Mouse (Mus musculus) retina, postnatal 7 days (tissue): ENCODE results near the gene Gm6020.
"Not testable (repeated sequence)": the region's sequence is repeated elsewhere in the genome, so short reads cannot be mapped to it uniquely, and the experiment has no call there.

Source experiments
- DNase-seq: peaks from one replicate; pipeline ENCODE4 v3.0.0-alpha.2; 2012; ENCODE audit warnings: low read depth, low spot score

Gene Gm6020

DNA sequence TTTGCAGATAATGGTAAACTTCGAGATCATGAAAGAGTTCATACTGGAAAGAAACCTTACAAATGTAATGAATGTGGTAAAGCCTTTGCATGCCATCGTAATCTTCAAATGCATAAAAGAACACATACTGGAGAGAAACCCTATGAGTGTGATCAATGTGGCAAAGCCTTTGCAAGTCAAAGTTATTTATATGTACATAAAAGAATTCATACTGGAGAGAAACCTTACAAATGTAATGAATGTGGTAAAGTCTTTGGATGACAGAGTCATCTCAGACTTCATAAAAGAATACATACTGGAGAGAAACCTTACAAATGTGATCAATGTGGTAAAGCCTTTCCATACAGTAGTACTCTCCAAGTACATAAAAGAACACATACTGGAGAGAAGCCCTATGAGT, at the start of gene Gm6020:
Gene Gm6020, plus strand, starts transcription at position 301 of the 400 bp plus-strand sequence.
- DNase-seq: not testable (repeated sequence)

DNA sequence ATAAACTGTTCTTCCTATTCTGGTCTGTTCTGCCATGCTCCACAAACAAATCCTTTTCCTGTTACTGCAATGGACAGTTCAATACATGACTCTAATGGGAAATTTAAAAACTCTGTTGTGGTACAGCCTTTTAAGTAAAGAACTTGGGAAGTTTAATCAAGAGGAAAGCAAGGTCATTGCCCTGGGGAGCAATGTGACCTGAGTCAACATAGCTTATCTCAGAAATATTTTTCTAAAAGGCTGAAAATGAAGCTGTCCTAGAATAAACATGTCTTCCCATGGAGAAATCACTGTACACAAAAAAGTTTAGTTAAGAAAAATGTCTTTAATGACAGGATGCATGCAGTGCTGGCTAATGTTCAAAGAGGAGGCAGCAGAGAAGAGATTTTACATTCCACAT, 45.0 kb upstream of the Gm6020 start:
- DNase-seq: no peak

DNA sequence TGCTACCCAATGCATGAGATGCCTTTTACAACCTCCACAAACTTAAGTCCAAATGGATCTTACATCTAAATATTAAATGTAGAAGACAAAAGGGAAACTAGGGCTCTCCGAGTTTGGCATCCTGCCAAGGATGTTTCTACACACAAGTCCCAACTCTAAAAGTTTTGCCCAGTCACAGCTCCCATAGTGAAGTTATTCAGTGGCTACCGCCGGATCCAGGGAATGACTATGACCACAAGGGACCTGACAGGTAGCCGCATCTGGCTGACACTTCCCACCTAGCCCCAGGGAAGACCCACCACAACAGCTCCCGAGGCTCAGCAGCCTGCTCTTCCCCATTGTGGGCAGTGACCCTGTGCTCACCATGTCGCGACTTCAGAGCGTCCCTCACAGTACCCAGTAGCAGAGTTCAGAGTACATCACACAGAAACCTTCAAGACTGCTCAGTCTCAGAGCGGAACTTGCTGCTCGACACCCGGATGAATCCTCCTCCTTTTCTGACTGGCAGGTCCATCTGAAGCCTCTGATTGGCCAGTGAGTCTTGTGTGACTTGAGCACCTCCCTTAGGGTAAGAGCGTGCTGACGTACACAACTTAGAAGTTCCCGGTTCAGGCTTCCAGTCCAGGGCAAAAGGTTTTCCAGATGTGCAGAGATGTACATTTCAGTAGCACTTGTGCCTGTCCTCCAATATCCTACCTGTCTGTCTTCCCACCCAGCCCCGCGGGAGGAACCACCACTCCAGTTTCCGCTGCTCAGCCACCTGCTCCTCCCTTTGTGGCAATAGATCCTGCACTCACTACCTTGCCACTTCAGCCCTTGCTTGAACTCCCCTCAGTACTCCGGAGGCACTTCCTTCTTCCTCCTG, 43.1 kb upstream of the Gm6020 start, which contains the start of gene Zfp950:
Gene Zfp950, minus strand, starts transcription at position 499 of the 865 bp plus-strand sequence.
- DNase-seq: peak; percentile 61

GRCm38 (mm10) chr19:61141299-61141698, 42.4 kb upstream of the Gm6020 start:
- DNase-seq: no peak

DNA sequence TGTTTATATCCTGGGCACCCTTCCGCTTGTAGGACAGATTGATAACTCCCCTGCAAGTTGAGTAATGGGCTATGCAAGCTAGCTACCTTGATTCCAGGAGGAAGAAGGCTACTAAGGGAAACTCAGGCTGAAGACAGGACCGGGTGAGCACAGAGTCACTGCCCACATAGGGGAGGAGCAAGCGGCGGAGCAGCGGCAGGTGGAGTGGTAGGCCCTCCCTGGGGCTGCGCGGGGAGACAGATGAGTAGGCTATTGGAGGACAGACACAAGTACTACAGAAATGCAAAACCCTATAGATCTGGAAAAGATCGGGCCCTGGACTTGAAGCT, 32.4 kb upstream of the Gm6020 start:
- no peak for DNase-seq

DNA sequence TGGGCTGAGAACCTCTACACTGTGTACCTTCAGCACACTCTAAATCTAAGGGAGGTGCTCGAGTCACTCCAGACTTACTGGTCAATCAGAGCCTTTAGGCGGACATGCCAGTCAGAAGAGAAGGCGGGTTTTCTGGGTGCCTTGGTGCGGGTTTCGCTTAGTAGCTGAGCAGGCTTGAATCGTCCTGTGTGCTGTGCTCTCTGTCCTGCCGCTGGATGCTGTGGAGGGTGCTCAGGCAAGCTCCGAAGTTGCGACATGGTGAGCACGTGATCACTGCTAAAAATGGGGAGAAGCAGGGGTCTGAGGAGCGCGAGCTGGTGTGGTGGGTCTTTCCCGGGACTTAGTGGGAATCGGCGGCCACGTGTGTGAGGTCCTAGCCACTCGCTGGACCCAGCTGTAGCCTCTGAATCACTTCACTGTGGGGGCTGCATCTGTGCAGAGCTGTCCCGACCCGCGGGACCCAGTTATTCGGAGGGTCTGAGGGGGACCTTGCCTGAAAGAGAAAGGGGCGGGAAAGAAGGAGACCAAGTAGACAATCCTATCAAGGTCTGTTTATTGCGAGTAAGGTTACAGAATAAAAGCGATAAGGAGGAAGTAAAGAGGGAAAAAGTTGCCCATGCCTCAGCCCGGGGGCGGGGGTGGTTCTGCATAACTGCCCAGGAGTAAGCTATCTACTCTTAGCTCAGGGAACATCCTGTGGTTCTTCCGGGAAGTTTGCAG, 31.8 kb upstream of the Gm6020 start:
- DNase-seq: no peak

- DNase-seq: no peak
Measured at GRCm38 (mm10) chr19:61175756-61176324, 7.8 kb upstream of the Gm6020 start, which contains the start of gene Gm7102. Gene Gm7102, minus strand, starts transcription at chr19:61176309.

GRCm38 (mm10) chr19:61199316-61199715, 15.6 kb downstream of the Gm6020 start:
- DNase-seq: peak; percentile 56

DNA sequence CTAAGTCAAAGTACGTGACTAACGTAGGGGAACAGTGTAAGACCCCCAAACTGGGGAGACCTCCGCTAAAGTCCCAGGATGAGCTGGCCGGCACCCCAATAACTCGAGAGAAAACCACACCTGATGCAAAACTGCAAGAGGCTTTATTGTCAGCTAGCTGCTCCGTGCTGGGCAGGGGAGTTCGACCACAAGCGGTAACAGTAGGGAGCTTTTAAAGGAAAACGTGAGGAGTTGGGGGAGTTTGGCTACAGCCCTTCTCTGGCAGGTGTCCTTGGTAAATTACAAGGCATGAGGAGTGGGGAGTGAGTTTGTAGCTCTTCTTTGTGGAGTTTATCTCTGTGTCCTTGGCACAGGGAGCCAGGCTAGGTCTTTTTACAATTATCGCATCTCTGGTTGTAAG, 16.1 kb downstream of the Gm6020 start:
- no peak for DNase-seq

DNA sequence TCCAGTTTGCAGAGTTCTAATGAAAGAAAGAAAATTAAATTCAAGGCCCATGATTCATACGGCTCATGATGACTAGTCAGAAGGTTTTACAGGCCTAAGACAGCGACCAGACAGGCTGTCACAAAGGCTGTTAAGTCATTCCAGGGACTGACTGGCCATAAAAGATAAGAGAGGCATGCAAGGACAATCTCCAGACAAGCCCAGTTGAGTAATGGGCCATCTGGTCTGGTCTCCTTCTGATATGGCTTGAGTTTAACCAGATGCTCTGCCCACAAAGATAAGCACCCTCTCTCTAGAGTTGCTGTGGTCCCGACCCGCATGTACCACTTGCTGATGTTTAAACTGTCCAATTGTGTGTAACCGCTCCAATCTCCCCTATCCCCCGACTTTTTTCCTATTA, 23.8 kb downstream of the Gm6020 start:
- DNase-seq: not testable (repeated sequence)

DNA sequence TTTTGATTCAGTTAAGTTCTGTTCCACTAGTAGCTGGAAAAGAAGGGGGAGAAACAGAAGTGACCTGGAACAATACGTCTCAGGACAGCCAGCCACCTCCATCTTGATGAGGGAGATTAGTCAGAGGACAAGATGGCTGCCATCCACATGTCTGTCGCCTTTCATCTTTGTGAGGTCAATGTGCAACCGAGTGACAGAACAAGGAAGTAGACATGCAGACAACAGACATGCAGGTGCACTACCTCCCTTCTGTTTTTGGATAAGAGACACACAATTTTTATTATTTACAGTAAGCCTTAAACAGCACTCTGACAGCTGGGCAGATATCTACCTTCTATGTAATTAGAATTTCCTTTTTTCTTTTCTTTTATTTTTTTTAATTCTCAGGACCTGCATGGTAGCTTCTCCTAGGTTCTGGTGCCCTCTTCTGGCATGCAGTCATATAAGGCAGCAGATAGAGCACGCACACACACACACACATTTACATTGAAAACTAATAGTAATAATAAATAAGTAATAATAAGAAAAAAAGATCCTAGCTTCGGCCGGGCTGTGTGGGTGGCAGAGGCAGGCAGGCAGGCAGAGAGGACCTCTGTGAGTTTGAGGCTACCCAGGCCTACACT, 40.1 kb downstream of the Gm6020 start:
- DNase-seq: peak; percentile 4

DNA sequence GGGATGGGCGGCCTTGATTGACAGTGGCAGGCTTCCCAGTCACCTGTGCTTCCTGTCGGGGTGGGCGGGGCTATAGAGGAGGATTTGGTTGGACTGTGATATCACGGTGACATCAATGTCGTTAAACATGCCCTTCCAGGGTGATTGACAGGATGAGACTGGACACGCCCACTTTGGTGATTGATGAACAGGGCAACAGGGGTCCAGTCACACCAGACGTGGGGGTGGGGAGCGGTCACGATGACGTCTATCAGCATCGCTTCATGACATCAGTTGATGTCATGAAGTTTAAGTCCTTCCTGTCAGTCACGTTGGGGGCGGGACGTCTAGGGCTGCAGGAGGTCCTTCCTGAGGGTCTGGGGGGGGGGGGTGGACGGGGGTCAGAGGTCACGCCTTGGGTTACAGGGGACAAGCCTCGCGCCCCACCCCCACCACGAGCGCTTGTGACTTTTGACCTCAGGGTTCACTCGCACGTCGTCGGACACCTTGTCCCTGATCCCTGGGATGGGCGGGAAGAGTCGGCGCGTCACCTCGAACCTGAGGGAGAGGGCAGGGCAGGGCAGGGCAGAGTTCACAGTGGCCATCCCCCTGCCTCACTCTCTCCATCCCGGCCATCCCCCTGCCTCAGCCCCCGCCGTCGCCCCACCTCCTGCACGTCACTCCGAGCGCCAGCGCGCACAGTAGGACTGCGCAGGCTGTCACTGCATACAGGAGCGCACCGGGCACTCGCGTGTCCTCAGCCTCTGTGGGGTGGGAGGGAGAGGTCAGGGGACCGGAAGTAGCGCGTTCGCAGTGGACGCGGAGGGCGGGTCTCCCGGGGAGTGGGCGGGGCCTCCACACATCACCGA, 41.2 kb downstream of the Gm6020 start:
- DNase-seq: no peak

DNA sequence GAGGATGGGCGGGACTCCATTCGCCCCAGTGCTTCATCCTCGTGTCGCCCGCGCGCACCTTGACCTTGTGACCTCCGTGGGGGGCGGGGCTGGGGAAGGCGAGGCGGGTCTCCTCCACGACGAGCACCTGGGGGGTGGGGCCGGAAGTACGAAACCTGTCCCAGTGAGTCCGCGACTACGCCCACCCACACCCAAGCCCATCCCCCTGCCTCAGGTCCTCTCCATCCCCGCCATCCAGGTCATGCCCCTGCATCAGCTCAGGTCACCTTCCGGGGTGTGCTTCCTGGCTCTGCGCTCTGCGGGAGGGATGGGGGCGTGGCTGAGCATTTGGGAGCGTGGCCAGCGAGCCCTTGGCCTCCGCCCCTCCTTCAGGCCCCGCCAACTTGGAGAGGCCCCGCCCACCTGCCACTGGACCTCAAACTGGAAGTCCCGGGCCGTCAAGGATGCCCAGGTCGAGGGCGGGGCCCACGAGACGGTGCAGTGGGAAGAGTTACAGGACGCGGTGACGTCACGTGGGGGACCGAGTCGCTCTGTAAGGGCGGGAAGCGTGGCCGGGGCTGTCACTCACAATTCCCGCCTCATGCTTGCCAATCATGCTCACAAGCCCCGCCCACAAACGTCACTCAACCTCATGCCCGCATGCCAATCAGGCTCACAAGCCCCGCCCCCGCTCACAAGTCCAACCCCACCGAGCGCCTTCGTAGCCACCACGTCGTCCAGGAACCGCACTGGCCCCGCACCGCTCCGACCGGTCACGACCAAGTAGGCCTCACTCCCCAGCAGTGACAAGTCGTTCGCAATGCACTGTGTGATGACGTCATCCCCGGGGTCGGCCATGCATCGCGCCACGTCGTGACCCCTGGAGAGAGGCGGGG, 42.1 kb downstream of the Gm6020 start:
- peak; percentile 87 for DNase-seq

GRCm38 (mm10) chr19:61226401-61226927, 42.8 kb downstream of the Gm6020 start:
- peak; percentile 79 for DNase-seq

- DNase-seq: peak; percentile 81
Measured at GRCm38 (mm10) chr19:61226928-61227854, 43.5 kb downstream of the Gm6020 start.

GRCm38 (mm10) chr19:61227941-61228701, 44.4 kb downstream of the Gm6020 start, which contains the start of gene Csf2ra:
Gene Csf2ra, minus strand, starts transcription at chr19:61228429.
- DNase-seq: no peak
